Mouse (Mus musculus) common myeloid progenitor, adult 5-6 weeks (primary cell): ENCODE results near the gene Sbf2. TPM values are rescaled to one million over a fixed set of nuclear protein-coding genes. Genes with fewer than 3 reads are reported as not detected.

ENCODE experiments used
- ATAC-seq: replicated peaks from 2 replicates; pipeline ENCODE4 v1.8.0; 2016; ENCODE audit warnings: low read depth, mild to moderate bottlenecking, moderate TSS enrichment, inconsistent platforms; ENCODE audit not compliant: poor library complexity, severe bottlenecking
- total RNA-seq: library from RNA; stranded (forward); fragments of 200-1000, 187-1606 nt; gene quantifications from 2 replicates; pipeline ENCODE4 v1.2.3, GENCODE M21; 2017

Gene Sbf2
- total RNA-seq, 1 experiment from 2014 or later, result 2.7 TPM

GRCm38 (mm10) chr7:110318971-110319519, 295.7 kb downstream of the Sbf2 start:
- 0 out of 2 replicates have a peak, but pooled peaks have one; percentile 39 for ATAC-seq

- no peak for ATAC-seq
Measured at GRCm38 (mm10) chr7:110317412-110317811, 297.3 kb downstream of the Sbf2 start.

GRCm38 (mm10) chr7:110315352-110315751, 299.4 kb downstream of the Sbf2 start:
- no peak for ATAC-seq

GRCm38 (mm10) chr7:110314401-110314890, 300.3 kb downstream of the Sbf2 start:
- ATAC-seq, result no peak

- peak; percentile 91 for ATAC-seq
Measured at GRCm38 (mm10) chr7:110313392-110314055, 301.2 kb downstream of the Sbf2 start.

- ATAC-seq, result no peak
Measured at GRCm38 (mm10) chr7:110309246-110309645, 305.5 kb downstream of the Sbf2 start.

GRCm38 (mm10) chr7:110307741-110308140, 307.0 kb downstream of the Sbf2 start:
- ATAC-seq, result no peak

- ATAC-seq, result no peak
Measured at GRCm38 (mm10) chr7:110306281-110306680, 308.4 kb downstream of the Sbf2 start.

- no peak for ATAC-seq
Measured at GRCm38 (mm10) chr7:110305486-110305885, 309.2 kb downstream of the Sbf2 start.

GRCm38 (mm10) chr7:110302886-110303285, 311.8 kb downstream of the Sbf2 start:
- no peak for ATAC-seq

- no peak for ATAC-seq
Measured at GRCm38 (mm10) chr7:110298739-110299410, 315.8 kb downstream of the Sbf2 start.

- ATAC-seq, result no peak
Measured at GRCm38 (mm10) chr7:110298090-110298489, 316.6 kb downstream of the Sbf2 start.

- no peak for ATAC-seq
Measured at GRCm38 (mm10) chr7:110297611-110298010, 317.1 kb downstream of the Sbf2 start.

- ATAC-seq, result no peak
Measured at GRCm38 (mm10) chr7:110296889-110297603, 317.7 kb downstream of the Sbf2 start.

- no peak for ATAC-seq
Measured at GRCm38 (mm10) chr7:110289647-110290046, 325.1 kb downstream of the Sbf2 start.

GRCm38 (mm10) chr7:110288731-110289191, 326.0 kb downstream of the Sbf2 start:
- ATAC-seq, result no peak

GRCm38 (mm10) chr7:110288191-110288604, 326.5 kb downstream of the Sbf2 start:
- ATAC-seq, result no peak

GRCm38 (mm10) chr7:110287476-110288071, 327.1 kb downstream of the Sbf2 start:
- no peak for ATAC-seq

- peak; percentile 71 for ATAC-seq
Measured at GRCm38 (mm10) chr7:110286838-110287475, 327.8 kb downstream of the Sbf2 start.
